Mouse (Mus musculus): ENCODE measurements at regions not wholly inside any gene's neighbourhood (a gene's known extent, or its start where the extent isn't known, plus 50 kb on each side); places are given as distances from the start of the nearest gene placed in this dataset.
A peak's percentile ranks its signal among the peaks of the same experiment; 100 is the strongest.

DNA sequence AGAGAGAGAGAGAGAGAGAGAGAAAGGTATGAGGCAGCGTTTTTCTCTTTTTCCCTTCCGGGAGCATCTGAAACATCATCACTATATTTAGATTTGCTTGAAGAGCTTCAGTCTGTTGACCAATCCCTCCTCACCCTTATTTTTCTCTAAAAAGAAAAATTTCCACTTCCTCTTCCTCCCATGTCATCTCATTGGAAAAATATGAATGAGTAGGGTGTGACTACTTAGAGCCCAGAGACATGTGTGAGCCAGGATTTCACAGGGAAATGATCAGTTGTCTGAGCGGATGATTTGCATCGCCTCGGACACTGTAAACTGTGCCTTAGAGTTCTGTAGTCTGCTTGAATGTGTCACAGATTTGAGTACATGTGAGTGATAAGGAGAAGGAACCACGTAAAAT lies 111.3 kb upstream of the Ptger4 start:
- no peak for DNase-seq (ENCODE audit: low spot score in 2 of 2)

DNA sequence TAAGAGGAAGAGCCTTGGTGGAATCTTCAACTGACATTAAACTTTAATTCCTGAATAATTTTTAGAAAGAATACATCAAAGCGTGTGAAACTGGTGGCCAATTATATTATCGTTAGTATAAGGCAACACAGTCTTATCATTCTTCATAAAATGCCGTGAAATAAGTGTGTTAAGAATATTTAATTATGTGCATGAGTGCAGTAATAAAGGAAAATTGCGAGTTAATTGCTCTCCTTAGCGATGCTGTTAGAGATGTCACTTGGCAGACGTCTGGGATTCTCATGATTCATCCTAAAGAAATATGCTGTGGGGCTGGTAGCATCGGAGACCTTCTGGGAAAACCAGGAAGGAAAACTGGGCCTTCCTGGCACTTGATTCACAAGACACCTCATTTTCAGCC lies 110.3 kb upstream of the Ptger4 start:
- DNase-seq (ENCODE audit: low spot score in 2 of 2): no peak

DNA sequence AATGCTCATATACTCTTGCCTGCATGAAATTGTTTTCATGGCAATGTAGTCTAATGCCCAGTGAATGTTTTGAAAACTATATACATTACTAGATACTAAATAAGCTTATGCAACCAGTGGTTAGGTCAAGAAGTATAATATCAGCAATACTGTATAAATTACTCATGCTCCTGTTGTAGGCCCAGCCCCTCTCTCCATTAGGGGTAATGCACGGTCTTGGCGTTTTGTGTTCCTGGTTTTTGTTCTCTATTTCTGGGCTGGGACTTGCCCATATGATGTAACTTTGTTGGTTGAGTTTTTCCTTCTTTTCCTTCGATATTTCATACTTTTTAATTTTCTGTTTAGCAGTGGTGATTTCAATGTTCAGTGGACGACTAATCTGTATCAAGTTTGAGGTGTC lies 104.9 kb upstream of the Ptger4 start:
- DNase-seq (ENCODE audit: low spot score in 2 of 2): no peak

DNA sequence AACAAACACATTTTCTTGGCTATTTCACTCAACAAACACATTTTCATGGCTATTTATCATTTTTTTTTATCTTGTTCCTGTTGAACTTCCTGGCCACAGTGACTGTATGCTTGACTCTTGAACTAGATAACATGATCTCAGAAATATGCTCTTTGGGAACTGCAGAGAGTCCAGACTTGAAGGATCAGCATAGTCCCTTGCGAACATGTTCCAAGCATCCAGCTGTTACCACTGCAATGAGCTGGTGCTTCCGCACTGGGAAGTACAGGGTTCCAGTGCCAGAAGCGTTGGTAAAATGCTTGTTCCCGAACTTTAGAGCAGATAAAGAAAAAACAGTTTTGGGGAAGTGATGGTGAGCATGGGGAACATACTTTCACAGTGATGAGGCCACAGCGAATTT lies 103.7 kb upstream of the Ptger4 start:
- no peak for DNase-seq (ENCODE audit: low spot score in 2 of 2)

DNA sequence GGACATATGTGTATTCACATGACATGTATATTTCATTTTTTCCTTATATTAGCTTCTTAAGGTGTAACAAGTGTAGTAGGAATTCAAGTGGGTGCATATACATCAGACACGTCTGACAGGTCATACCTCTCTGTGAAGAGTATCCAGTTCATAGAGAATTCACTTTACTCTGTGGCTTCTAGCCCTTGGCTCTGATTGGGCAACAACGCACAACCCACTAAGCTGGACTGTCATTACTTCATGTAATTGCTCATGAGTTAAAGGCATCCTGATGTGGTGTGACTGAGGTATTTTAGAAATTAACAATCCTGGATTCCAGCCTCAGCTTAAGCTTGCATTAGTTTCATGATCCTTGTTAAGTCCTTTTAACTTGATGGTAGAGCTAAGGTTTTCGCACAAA lies 103.0 kb upstream of the Ptger4 start:
- DNase-seq (ENCODE audit: low spot score in 2 of 2): no peak

DNA sequence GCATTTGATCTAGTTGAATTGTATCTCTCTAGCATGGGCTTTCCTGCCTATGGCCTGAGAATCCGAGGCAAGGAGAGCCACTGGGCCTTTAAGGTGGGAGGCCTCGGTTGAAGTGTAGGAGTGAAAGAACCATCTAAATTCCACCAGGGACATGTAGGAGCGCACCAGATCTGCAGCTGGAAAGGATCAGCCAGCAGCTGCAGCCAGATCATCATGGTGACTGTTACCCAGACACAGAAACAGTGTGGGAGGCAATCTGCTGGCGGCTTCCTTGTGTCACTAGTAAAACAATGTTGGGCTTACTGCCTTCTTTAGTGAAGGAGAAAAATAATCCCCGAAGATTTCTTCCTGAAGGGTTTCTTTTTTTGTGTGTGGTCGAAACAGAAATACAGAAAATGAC lies 99.8 kb upstream of the Ptger4 start:
- no peak for DNase-seq (ENCODE audit: low spot score in 2 of 2)

DNA sequence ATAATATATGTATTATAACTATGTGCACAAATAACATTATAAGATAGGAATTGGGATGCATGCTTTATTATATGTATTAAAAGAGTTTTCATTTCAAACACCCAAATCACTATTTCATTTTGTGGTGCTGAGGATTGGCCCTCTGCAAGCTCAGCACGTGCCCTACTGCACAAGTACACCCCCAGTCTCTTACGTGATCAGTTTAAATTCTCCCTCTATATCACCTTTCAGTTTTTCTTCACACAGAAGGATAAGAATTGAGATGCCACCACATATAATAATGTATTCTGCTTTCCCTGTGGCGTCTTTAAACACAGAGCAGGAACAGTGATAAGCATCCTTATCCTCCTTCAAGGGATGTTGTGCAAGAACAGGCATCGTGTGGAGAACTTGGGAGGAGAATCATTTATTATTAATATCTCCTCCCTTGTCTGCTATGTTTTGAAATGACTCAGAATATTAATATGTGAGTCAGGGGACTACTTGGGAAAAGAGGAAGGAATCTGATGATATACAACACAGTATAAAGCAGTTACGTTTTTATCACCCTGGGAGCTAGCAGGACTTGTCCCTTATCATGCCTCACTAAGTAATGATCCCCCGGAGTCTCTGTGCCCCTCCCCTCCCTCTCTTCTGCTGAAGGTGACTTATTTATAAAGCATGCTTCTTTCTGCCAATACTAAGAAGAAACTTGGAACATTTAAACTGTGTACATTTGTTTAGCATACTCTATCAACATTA lies 91.7 kb upstream of the Ptger4 start:
- DNase-seq (ENCODE audit: low spot score in 2 of 2): no peak

DNA sequence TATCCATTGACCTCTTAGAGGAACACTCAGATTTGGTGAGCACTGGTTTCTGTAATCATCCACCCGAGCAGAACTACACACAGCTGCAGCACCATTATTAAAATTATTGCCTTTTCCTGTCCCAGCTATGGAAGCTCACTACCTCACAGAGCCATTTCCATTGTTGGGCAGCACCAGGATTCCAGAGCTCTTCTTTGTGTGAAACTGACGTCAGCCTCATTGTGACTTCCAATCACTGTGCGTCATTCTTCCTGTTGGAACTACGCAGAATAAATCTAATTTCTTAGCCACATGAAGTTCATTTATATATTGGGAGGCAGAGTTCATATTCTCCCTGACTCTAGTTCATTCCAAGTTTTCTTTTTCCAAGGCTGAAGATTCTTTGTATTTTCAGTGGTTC lies 83.0 kb upstream of the Ptger4 start:
- no peak for DNase-seq (ENCODE audit: low spot score in 2 of 2)

DNA sequence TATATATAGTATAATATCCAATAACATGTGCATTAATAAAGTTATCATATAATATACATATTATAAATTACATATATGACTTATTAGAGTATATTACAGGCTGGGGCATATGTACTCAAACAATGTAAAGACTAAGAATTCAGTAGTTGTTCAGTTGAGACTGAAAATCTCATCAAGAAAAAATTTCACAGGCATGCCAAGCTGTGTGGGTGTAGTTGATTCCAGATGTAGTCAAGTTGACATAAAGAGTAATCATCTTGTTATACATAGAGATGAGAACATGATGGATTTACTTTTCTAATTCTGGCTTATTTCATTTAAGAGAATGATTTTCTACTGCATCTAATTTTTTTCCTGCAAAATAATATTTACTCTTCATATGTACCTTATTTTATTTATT lies 77.7 kb upstream of the Ptger4 start:
- DNase-seq (ENCODE audit: low spot score in 2 of 2): no peak

DNA sequence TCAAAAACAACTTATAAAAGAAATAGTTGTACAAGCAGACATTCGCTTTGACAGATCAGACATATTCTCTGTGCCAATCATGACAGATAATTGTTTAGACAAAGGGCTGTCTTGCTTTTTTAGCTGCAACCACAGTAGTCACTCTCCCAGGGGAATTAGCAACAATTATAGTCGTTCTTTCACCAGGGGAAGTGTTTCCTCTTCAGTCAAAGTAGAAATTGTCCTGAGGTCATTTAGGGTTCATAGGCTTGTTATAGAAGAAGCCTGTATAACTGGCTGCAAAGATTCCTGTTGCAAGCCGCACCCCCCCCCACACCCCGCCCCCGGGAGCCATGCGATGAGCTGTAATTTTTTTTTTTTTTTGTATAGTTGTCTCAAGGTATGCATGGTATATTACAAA lies 68.2 kb upstream of the Ptger4 start:
- no peak for DNase-seq (ENCODE audit: low spot score in 2 of 2)

DNA sequence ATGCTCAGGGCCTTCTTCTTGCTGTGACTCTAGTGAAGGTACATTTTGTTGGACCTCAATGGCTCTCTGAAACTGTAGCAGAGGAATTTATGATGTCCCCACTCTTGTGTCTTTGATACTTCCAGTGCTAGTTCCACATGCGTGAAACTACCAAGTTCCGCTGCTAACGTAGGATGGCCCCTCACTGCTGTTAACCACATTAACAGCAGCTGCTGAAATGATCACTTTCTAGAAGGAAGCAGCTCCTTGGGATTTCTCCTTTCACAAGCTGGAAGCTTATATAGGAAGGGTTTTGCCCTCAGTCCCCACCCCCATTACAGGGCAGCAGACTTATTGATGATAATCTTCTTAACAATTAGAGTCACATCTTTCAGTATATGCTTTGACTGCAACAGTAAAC lies 66.0 kb upstream of the Ptger4 start:
- no peak for DNase-seq (ENCODE audit: low spot score in 2 of 2)

DNA sequence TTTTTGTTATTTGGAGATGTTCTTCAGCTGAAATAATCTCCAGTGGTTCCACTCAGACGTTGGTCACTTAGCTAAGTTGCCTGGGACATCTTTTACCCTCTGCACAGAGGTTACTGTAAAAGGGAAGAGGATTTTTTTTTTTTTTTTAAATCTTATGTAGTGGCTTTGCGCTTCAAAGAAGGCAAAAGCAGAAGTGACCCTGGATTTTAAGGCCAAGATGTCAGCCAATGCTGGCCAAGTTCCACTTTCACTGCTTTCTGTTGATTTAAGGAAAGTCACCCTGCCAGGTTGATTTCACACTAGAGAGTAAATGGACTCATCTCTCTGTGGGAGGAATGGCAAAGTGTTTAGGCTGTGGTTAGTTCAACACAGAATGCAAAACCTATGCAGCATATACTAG lies 58.4 kb upstream of the Ptger4 start:
- peak in 1 of 2 experiments; percentile 46 for DNase-seq (ENCODE audit: low spot score in 2 of 2)

DNA sequence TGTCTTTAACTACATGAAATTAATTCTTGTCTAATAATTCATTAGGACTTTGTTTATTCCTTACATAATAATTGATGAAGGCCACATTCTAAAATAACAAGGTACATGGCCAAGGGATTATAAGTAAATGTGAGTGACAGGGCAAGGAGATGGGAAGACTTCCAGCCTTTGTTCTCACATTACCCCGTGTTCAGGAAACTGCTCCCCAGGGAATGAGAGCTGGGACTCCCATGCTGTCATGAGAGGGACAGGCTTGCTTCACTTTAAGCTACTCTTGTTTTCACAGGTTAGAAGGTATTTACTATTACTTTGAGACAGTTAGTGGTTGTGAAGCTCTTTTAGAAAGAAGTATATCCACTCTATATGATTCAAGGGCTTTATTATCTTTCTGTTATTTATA lies 55.8 kb upstream of the Ptger4 start:
- DNase-seq (ENCODE audit: low spot score in 2 of 2): no peak

DNA sequence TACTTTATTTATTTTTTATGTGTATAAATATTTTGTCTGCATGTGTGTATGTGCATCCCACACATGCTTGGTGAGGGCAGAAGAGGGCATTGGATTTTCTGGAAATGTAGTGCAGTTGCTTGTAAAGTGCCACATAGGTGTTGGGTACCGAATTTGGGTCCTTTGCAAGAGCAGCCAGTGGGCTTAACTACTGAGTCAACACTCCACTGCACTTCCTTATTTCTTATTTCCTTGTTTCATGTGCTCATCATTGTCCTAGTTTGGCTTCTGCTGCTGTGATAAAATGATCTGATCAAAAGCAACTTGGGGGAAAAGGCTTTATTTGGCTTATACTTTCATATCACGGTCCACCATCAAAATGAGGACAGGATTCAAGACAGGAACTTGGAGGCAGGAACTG lies 53.0 kb upstream of the Ptger4 start:
- DNase-seq (ENCODE audit: low spot score in 2 of 2): no peak
